Mouse (Mus musculus): ENCODE measurements around the gene Entpd1.

DNA sequence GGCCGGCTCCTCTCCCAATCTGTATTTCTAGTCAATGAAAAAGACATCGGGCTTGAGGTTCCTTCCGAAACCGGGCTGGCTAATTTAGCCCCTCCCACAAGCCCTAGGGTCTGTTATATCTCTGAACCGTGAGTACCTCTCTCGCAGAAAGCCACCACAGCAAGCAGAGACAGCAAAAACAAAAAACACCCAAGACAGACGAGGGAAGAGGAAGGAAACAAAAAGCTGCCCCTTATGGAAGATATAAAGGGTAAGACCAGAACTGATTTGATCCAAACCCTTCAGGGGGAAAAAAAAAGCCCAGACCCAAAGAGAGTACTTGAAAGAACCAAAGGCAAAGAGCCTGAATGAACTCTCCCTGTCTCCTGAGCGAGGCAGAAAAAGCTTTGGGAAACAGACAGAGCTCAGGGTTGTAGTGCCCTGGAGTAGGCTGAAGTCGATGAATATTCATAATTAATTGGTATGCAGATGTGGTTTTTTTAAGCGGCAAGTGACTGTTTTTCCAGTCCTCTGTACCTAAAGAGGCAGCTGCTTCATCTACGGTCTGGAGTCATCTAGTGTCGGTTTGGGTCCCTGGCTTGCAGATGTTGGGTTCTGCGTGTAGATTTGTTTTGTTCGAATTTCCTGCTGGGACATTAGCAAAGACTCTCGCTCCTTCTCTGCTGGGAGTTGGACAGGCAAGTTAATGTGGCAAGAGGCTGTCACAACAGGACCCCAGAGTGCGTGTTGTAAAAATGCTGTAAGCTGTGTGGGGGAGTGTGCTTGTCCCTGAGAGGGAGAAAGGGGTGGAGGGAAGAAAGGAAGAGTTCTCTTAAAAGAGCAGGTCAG, 47.7 kb downstream of the Entpd1 start:
- no peak for TF ChIP-seq CTCF (IDR thresholded peaks at IDR 0.05; ENCODE audit: low read depth)
- no peak for TF ChIP-seq EP300 (IDR thresholded peaks at IDR 0.05; ENCODE audit: low read depth)

All from liver, postnatal 0 days (tissue).